Mouse (Mus musculus) ES-Bruce4 (cell line): ENCODE results near the gene Slc37a4.
A peak's percentile ranks its signal among the peaks of the same experiment; 100 is the strongest.

Source experiments
- CTCF ChIP-seq: IDR thresholded peaks from one replicate; pipeline ENCODE4 v1.8.1; 2011; ENCODE audit warnings: low read depth, low read length
- EP300 ChIP-seq: IDR thresholded peaks from 2 replicates; pipeline ENCODE4 v1.6.1; 2011; ENCODE audit warnings: low read depth, low read length; ENCODE audit not compliant: insufficient read depth
- POLR2A ChIP-seq: IDR thresholded peaks from one replicate; pipeline ENCODE4 v1.8.1; 2011; ENCODE audit warnings: low read length; ENCODE audit not compliant: insufficient read depth

GRCm38 (mm10) chr9:44391466-44391865 lies 5.2 kb upstream of the Slc37a4 start:
- TF ChIP-seq CTCF, result peak; percentile 70
- TF ChIP-seq POLR2A, result no peak
- no peak for TF ChIP-seq EP300
